Mouse (Mus musculus) liver, adult 2 months (tissue): Measurements from ENCODE around the gene Chil3.
"Not testable (repeated sequence)": the region's sequence is repeated elsewhere in the genome, so short reads cannot be mapped to it uniquely, and the experiment has no call there.

Experiments
- CTCF ChIP-seq: fragments of 200-500 bp; IDR thresholded peaks from 2 replicates; pipeline ENCODE4 v1.5.1; 2011; ENCODE audit warnings: low read depth, low read length, control low read depth
- POLR2A ChIP-seq: fragments of 200-500 bp; IDR thresholded peaks from 2 replicates; pipeline ENCODE4 v1.6.1; 2011; ENCODE audit warnings: low read length, control low read depth; ENCODE audit not compliant: insufficient read depth; ENCODE audit errors: extremely low read depth

GRCm38 (mm10) chr3:106197246-106197645 is 29.9 kb upstream of the Chil3 start:
- not testable (repeated sequence) for TF ChIP-seq POLR2A, CTCF
